Mouse (Mus musculus): ENCODE results near the gene Mier3.

- TF ChIP-seq CTCF (IDR thresholded peaks at IDR 0.05) (no peak), POLR2A (IDR thresholded peaks at IDR 0.05; ENCODE audit: insufficient read depth, low read depth, low read length) (no peak), EP300 (IDR thresholded peaks at IDR 0.05; ENCODE audit: insufficient read depth, low read depth, low read length) (no peak)
Observed at GRCm38 (mm10) chr13:111703396-111703795, 22.6 kb downstream of the Mier3 start.

All from heart, adult 2 months (tissue).